Mouse (Mus musculus): ENCODE results near the gene Cwc27.

DNA sequence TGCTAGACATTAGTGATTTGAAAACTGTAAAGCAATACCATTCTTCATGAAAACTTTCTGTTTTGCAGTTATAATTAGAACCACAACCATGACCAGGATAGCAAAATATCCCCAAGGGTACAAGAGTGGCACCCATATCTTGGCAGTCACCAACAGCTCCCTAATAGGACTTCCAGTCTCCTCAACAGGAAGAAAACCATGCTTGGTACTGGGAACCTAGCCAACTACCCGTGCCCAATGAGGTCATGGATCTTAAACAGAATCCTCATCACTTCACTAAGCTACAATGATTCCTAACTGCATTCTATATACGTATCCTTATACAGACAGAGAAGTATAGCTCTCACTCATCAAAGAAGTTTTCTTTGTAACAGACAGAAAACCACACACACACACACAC lies 165.2 kb downstream of the Cwc27 start:
- TF ChIP-seq CTCF (IDR thresholded peaks at IDR 0.05; ENCODE audit: low read depth) (no peak), EP300 (optimal IDR thresholded peaks at IDR 0.05) (no peak)

Measured in stomach, postnatal 0 days (tissue).